Comparison of ENCODE assay signal across 26 mouse cellular contexts in the genomic region with DNA sequence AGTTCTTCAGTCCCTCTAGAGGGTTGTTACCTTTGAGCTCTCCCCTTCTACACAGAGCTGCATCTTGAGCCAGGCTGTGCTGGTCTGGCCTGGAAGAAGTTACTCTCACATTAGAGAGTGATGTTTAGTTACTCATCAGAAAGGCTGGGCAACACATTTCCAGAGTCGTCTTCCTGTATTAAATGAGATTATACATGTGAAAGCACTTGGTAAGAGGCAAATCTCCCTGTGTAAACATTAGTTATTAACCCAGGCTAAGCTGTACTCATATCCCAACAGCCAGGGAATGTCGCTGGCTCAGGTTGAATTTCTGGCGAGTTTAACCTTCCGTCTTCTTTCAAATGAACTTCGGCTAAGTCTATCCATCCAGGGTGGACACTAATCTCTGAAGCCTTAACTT. TPM values are rescaled to one million over a fixed set of nuclear protein-coding genes. Genes with fewer than 3 reads are reported as not detected.
A peak's percentile ranks its signal among the peaks of the same experiment; 100 is the strongest.
DNase-seq lines count a peak whose midpoint lies in the region; ATAC-seq and TF ChIP-seq lines count a peak whose summit lies in the region.
"Had no signal": no experiment of that assay in that cellular context is flagged by ENCODE, and none has a peak within 500 bp of the region (broad histone marks: within the 10 kb centered on the region; RNA-seq: fewer than 3 reads in every experiment).

No protein-coding gene starts in this region.

- H3K36me3 ChIP-seq in kidney, adult 2 months (ENCODE audit: control insufficient read depth, insufficient read depth, low read length), result no peaks in the 10 kb centered on the region
- H3K36me3 ChIP-seq in kidney, embryonic 14.5 days (ENCODE audit: control insufficient read depth, insufficient read depth, low read length), result no peaks in the 10 kb centered on the region
- peaks cover 3% of the 10 kb centered on the region; the same call in 1 of the 2 replicates for H3K36me3 ChIP-seq in kidney, embryonic 16.5 days (ENCODE audit: insufficient read depth, low read length)
- H3K36me3 ChIP-seq in kidney, postnatal 0 days (ENCODE audit: insufficient read depth, low read length), result no peaks in the 10 kb centered on the region
- H3K36me3 ChIP-seq: embryonic facial prominence, embryonic 10.5 days; embryonic facial prominence, embryonic 13.5 days; forebrain, embryonic 12.5 days; forebrain, embryonic 15.5 days; heart, embryonic 13.5 days had no signal

- peak; percentile 79 for DNase-seq in kidney, adult 2 months
- no peak for DNase-seq in kidney, postnatal 4 days
- DNase-seq in kidney, postnatal 0 days (ENCODE audit: low spot score), result no peak
- peak; percentile 26 to 53 for DNase-seq in kidney, postnatal 25 days
- no peak for DNase-seq in testis, postnatal 14 days (ENCODE audit: low spot score)
- DNase-seq: adrenal gland, adult 8-10 months; cerebellum, adult 18-20 months; cerebellum, postnatal 10 days; cerebellum, postnatal 36 days; embryo, embryonic 11 days; gastrocnemius, postnatal 25 days; heart, adult 18-20 months; heart, postnatal 14 days; heart, postnatal 4 days had no signal

- ATAC-seq in kidney, embryonic 14.5 days (ENCODE audit: low FRiP score, low TSS enrichment), result no peak
- 0 out of 2 replicates have a peak, but pooled peaks have one; percentile 40 for ATAC-seq in kidney, embryonic 16.5 days (ENCODE audit: low FRiP score, low TSS enrichment)
- peak; percentile 57; the same call in 1 of the 2 replicates for ATAC-seq in kidney, postnatal 0 days (replicated peaks; ENCODE audit: low FRiP score, low read depth)
- ATAC-seq: activated CD4-positive, CD25-positive, alpha-beta regulatory T cell, adult 4 months; CD4-positive, CD25-positive, alpha-beta regulatory T cell, adult 4 months; forebrain, embryonic 15.5 days; hindbrain, postnatal 0 days had no signal

- peaks cover 15% of the 10 kb centered on the region for H3K4me1 ChIP-seq in kidney, adult 2 months (ENCODE audit: control insufficient read depth, insufficient read depth, low read length)
- peaks cover 9% of the 10 kb centered on the region for H3K4me1 ChIP-seq in kidney, embryonic 14.5 days (ENCODE audit: control insufficient read depth, insufficient read depth, low read length)
- H3K4me1 ChIP-seq in kidney, embryonic 16.5 days (ENCODE audit: insufficient read depth, low read length), result peaks cover 26% of the 10 kb centered on the region
- H3K4me1 ChIP-seq in kidney, postnatal 0 days (replicated peaks; ENCODE audit: insufficient read depth, low read length), result peaks cover 10% of the 10 kb centered on the region; the same call in 1 of the 2 replicates

- no peak for TF ChIP-seq POLR2A in kidney, adult 2 months (IDR thresholded peaks at IDR 0.05; ENCODE audit: low read depth, low read length)

- WGBS in kidney, adult 2 months, result 51% methylated on average over 5 of the region's 5 CpGs
- WGBS in kidney, embryonic 14.5 days, result 76% methylated on average over 5 of the region's 5 CpGs
- whole genome bisulfite sequencing in kidney, embryonic 16.5 days, result 72% methylated on average over 5 of the region's 5 CpGs
- 67% methylated on average over 5 of the region's 5 CpGs for WGBS in kidney, postnatal 0 days

- H3K27me3 ChIP-seq in kidney, adult 2 months (replicated peaks; ENCODE audit: control insufficient read depth, insufficient read depth, low read length), result no peaks in the 10 kb centered on the region
- H3K27me3 ChIP-seq in kidney, embryonic 14.5 days (ENCODE audit: control insufficient read depth, insufficient read depth, low read length), result no peaks in the 10 kb centered on the region
- H3K27me3 ChIP-seq in kidney, embryonic 16.5 days (ENCODE audit: insufficient read depth, low read length), result no peaks in the 10 kb centered on the region
- H3K27me3 ChIP-seq in kidney, postnatal 0 days (ENCODE audit: insufficient read depth, low read length), result no peaks in the 10 kb centered on the region
- H3K27me3 ChIP-seq: embryonic facial prominence, embryonic 13.5 days; forebrain, embryonic 12.5 days; forebrain, embryonic 15.5 days had no signal

- peak overlapping the region; percentile 9; the same call in 1 of the 2 replicates for H3K27ac ChIP-seq in kidney, adult 2 months (ENCODE audit: insufficient read depth, low read depth, low read length)
- H3K27ac ChIP-seq in kidney, embryonic 14.5 days (ENCODE audit: low read depth, low read length), result no peak overlapping the region
- H3K27ac ChIP-seq in kidney, embryonic 16.5 days (ENCODE audit: low read length), result no peak overlapping the region
- H3K27ac ChIP-seq in kidney, postnatal 0 days, result no peak overlapping the region
- H3K27ac ChIP-seq: embryonic facial prominence, embryonic 10.5 days; embryonic facial prominence, embryonic 13.5 days; forebrain, embryonic 12.5 days; forebrain, embryonic 15.5 days; heart, embryonic 13.5 days; hindbrain, embryonic 14.5 days; hindbrain, postnatal 0 days had no signal

- no peak overlapping the region for H3K4me2 ChIP-seq in kidney, embryonic 14.5 days (replicated peaks; ENCODE audit: low read depth, low read length)
- H3K4me2 ChIP-seq in kidney, embryonic 16.5 days (replicated peaks; ENCODE audit: low read depth, low read length), result no peak overlapping the region
- no peak overlapping the region for H3K4me2 ChIP-seq in kidney, postnatal 0 days (ENCODE audit: low read length)
- H3K4me2 ChIP-seq: embryonic facial prominence, embryonic 13.5 days; forebrain, embryonic 12.5 days; forebrain, embryonic 15.5 days; heart, embryonic 13.5 days; hindbrain, embryonic 14.5 days had no signal

- no peak overlapping the region for H3K4me3 ChIP-seq in kidney, adult 2 months (ENCODE audit: insufficient read depth, low read depth, low read length)
- no peak overlapping the region for H3K4me3 ChIP-seq in kidney, embryonic 14.5 days (ENCODE audit: low read length)
- H3K4me3 ChIP-seq in kidney, embryonic 16.5 days (ENCODE audit: low read length), result no peak overlapping the region
- H3K4me3 ChIP-seq in kidney, postnatal 0 days (replicated peaks; ENCODE audit: low read depth, low read length), result no peak overlapping the region
- H3K4me3 ChIP-seq: embryonic facial prominence, embryonic 10.5 days; embryonic facial prominence, embryonic 13.5 days; erythroblast, embryonic 14.5 days; forebrain, embryonic 12.5 days; forebrain, embryonic 15.5 days; heart, embryonic 13.5 days had no signal

- no peak overlapping the region for H3K9ac ChIP-seq in kidney, embryonic 14.5 days (ENCODE audit: low read depth, low read length)
- H3K9ac ChIP-seq in kidney, embryonic 16.5 days (replicated peaks; ENCODE audit: low read length), result no peak overlapping the region
- H3K9ac ChIP-seq in kidney, postnatal 0 days (ENCODE audit: low read depth, low read length), result no peak overlapping the region
- H3K9ac ChIP-seq: embryonic facial prominence, embryonic 13.5 days; forebrain, embryonic 12.5 days; forebrain, embryonic 15.5 days; heart, embryonic 13.5 days; hindbrain, embryonic 14.5 days had no signal

- no peaks in the 10 kb centered on the region for H3K9me3 ChIP-seq in kidney, embryonic 14.5 days (ENCODE audit: control insufficient read depth, low read length)
- no peaks in the 10 kb centered on the region for H3K9me3 ChIP-seq in kidney, embryonic 16.5 days (ENCODE audit: low read length)
- no peaks in the 10 kb centered on the region for H3K9me3 ChIP-seq in kidney, postnatal 0 days (replicated peaks; ENCODE audit: low read length)
- H3K9me3 ChIP-seq: embryonic facial prominence, embryonic 10.5 days; embryonic facial prominence, embryonic 13.5 days; forebrain, embryonic 12.5 days; forebrain, embryonic 15.5 days; heart, embryonic 13.5 days had no signal

- TF ChIP-seq CTCF in kidney, adult 2 months (conservative IDR thresholded peaks at IDR 0.05; ENCODE audit: insufficient read depth, insufficient read length, low read depth, low read length), result no peak
- TF ChIP-seq CTCF in kidney, postnatal 0 days (IDR thresholded peaks at IDR 0.05; ENCODE audit: low read depth), result no peak

RNA-seq across cellular contexts. Expression of a gene that starts 9.3 kb away (rescaled TPM):
- 19.8 and 23.8 TPM in 2 replicates for polyA plus RNA-seq in kidney, adult 2 months (2012; rRNA removed)
- 18.0 and 28.8 TPM in 2 replicates for polyA plus RNA-seq in kidney, embryonic 14.5 days (2014; fragmentation: Nextera tagmentation; extraction: Ambion mirVana)
- polyA plus RNA-seq in kidney, embryonic 16.5 days (2015; fragmentation: Nextera tagmentation; extraction: Ambion mirVana), result 22.8 and 24.1 TPM in 2 replicates
- 19.0 and 19.4 TPM in 2 replicates for polyA plus RNA-seq in kidney, postnatal 0 days (2015; fragmentation: Nextera tagmentation; extraction: Ambion mirVana)

Comparison
In these comparisons a context has a peak if more than half of its experiments do, and no peak if none do; other contexts are left out.
1. DNase-seq: peak in kidney, adult 2 months (single experiment) and kidney, postnatal 25 days (2 of 2); none in kidney, postnatal 4 days (0 of 2), kidney, postnatal 0 days (single experiment) and testis, postnatal 14 days (single experiment).